Mouse (Mus musculus) frontal cortex, postnatal 14 days (tissue): Measurements from ENCODE around the gene Sh3rf3.

Experiments used
- DNase-seq, 2 experiments: peaks; one replicate each; pipeline ENCODE4 v3.0.0; 2022; ENCODE audit warnings: low spot score in 2 of 2

The Sh3rf3 gene

DNA sequence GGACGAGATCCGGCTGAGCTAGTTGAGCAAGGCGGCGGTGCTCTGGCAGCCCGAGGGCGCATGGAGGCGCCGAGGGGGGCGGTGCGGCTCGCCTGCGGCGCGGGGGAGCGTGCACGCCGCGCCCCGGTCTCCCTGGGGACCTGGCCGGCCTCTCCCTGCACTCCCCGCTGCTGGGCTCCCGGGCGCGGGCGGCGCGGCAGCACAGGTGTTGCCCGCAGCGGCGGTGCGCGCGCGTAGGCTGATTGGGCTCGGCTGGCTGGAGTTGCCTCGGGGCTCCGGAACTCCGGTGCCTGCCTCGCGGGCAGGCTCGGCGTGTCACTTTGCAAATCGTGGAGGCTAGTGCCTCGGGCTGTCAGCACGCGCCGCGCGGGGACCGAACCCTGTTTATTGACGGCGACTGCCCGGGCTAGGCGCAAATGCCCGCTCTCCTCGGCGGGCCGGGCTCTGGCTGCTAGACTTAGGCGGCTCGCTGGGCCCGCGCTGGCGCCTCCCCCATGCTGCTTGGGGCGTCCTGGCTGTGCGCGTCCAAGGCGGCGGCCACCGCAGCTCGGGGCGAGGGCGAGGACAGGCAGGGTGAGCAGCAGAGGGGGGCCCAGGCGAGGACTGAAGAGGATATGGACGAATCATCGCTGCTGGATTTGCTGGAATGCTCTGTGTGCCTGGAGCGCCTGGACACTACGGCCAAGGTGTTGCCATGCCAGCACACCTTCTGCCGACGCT is at the start of gene Sh3rf3:
TSS of gene Sh3rf3 (plus strand) at position 279 of the 720 bp plus-strand sequence.
- DNase-seq, result peak in 1 of 2 experiments; percentile 40

DNA sequence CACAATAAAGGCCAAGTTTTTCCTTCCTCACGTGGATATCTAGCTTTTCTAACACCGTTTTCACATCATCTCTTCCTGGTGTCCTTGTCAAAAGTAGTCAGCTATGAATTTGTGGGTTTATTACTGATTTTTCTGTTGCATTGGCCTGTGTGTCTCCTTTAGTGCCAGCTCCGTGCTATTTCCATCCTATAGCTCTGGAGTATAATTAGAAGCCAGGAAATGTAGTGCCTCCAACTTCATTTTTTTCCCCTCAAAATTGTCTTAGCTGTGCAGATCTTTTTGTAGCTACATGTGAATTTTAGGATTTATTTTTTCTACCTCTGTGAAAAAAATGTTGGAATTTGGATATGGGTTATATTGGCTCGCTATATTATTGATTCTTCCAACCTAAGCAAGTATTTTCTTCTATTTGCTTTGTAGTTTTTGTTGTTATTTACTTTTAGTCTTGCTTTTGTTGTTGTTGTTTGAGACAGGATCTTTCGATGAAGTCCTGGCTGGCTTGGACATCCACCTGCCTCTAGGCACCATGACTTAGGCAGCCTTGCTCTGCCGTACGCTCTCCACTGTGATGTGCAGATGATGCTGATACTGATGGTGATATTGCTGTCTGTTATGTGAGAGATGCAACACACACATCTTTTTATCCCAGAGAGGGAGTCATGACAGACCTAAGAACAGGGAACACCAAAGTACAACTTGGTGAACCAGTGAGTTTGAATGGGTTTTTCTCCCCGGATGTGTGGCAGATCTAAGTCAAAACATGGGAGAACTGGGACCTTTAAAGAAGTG is 24.5 kb upstream of the Sh3rf3 start:
- DNase-seq, result no peak

GRCm38 (mm10) chr10:58797555-58797954 is 15.6 kb upstream of the Sh3rf3 start:
- DNase-seq, result peak in 1 of 2 experiments; percentile 33

DNA sequence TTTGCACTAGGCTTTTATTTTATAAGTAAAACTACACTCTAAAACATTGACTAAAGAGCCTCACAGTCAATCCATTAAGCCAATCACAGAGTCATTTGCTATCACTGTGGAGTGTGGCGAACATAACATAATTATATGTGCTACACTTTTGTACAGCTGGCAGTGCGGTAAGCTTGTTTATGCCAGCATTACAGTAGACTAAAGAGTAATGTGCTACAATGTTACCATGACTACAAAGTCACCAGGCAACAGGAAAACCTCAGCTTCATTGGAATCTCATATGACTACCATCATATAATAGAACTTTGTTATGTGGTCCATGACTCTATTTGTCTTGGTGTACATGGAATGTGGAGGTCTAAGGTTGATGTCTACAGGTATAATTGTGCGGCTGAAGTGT is 15.0 kb upstream of the Sh3rf3 start:
- no peak for DNase-seq

- DNase-seq, result peak in 1 of 2 experiments; percentile 45
These were observed 12.1 kb upstream of the Sh3rf3 start for GRCm38 (mm10) chr10:58800996-58801433.

- no peak for DNase-seq
These were observed 10.8 kb upstream of the Sh3rf3 start for GRCm38 (mm10) chr10:58802391-58802790.

GRCm38 (mm10) chr10:58807956-58808355 is 5.2 kb upstream of the Sh3rf3 start:
- no peak for DNase-seq

- no peak for DNase-seq
These were observed 3.0 kb upstream of the Sh3rf3 start for GRCm38 (mm10) chr10:58810181-58810580.

DNA sequence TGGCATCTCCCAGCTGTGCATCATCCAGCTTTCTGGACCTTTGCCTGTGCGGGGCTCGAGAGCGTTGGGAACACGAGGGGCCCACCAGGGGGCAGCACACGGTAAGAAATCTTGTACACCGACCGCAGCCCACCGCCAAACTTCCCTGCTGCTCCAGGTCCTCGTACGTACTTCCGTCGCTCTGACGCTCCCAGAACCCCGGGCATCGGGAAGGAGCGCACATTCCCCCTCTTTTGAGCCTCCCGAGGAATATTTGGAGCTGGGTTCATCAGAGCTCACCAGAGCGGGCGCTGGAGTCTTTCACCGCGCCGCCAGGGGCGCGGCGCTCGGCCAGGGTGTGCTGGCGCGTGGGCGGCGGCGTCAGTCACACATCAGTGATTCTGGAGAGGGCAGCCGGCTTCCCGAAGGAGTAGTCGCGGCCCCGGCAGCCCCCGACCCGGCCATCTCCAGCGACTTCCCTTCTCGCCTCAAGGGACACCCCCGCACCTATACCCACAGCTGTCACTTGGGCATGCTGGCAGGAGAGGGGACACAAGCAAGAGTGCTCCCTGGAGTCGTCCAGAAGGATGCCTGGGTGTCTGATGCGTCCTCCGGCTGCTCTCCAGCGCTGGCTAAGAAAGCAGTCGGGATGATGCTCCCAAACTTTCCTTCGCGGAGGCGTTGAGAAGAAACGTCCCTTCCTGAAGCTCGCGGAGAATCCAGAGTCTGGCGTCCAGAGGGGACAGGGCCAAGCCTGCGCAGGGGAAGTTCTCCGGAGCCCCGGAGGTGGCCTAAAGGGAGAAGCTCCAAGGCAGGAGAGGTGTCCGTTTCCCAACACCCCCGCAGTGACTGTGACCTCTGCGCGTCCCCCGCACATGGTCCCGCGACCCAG is 714 bp upstream of the Sh3rf3 start:
- peak; percentile 83 to 89 for DNase-seq

- peak in 1 of 2 experiments; percentile 33 for DNase-seq
These were observed 637 bp downstream of the Sh3rf3 start for GRCm38 (mm10) chr10:58813801-58814191.

GRCm38 (mm10) chr10:58814486-58814885 is 1.3 kb downstream of the Sh3rf3 start:
- DNase-seq, result no peak

GRCm38 (mm10) chr10:58824016-58824568 is 10.9 kb downstream of the Sh3rf3 start:
- DNase-seq, result no peak

- no peak for DNase-seq
These were observed 16.3 kb downstream of the Sh3rf3 start for GRCm38 (mm10) chr10:58829251-58830111.

DNA sequence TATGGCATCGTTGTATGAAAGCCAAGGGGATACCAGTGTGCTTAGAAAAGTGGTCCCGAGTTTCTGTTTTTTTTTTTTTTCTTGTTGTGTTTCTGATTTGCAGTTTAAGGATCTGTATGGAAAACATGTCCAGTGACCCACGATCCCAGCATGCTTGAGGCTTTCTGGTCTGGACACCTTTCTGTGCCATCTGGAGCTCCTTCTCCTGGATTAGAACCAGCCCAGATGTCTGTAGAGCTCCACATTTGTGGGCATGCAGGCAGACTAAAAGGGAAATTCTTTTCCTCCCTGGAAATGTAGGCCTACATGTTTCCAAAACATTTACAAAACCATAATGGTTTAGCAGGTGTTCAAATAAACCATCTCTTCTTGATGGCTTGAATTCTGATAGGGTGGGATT is 20.0 kb downstream of the Sh3rf3 start:
- DNase-seq, result no peak

DNA sequence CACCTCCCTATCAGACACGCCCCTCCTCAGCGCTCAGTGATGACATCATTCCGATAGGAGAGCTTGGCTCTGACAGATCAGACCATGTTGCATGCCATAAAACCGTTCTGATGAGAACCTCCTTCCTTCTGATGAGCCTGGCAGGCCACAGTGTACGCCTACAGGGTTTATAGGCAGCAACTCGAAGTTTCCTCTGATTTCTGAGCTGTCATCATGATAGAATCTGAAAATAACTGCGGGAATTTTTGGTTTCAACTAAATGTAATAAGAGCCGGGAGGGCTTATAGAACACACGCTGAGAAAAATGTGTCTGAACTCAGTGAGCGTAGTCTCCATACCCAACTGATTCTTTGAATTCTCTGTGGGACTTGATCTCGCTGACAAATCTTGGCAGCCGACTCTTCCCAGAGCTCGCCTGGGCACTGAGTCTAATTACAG is 20.6 kb downstream of the Sh3rf3 start:
- no peak for DNase-seq

DNA sequence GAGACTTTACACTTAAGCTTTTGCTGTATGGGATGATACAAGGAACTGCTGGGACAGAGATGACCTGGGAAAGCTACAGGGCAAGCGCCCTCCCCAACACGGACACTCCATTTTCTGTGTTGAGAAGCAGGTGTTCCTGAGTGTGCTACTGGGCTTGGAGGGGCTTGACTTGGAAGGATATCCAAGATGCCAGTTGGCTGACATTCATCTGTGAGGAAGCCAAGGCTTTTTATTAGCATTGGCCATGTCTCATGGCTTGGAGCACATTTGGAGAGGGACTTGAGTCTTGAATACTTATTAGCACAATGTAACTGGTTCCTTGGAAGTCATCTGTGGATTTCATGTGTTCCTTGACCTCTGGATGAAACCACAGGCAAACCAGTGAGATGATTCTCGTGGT is 23.2 kb downstream of the Sh3rf3 start:
- no peak for DNase-seq

DNA sequence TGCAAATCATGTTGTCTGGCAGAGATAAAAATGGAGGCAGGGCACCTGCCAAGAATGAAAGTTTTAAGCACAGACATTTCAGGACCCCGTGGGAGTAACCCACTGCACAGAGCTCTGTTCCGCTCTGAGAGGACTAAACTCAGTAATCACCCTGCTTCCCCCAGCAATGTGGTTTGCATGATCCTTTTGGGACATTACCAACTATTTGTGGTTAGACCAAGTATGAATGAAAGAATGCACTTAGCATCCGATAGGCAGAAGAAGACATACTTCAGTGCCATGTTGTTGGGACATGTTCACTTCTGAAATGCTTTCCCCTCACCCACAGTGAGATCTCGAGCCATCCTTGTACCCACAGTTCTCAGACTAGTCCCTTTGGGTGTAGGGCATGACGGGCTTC is 24.3 kb downstream of the Sh3rf3 start:
- DNase-seq, result no peak

DNA sequence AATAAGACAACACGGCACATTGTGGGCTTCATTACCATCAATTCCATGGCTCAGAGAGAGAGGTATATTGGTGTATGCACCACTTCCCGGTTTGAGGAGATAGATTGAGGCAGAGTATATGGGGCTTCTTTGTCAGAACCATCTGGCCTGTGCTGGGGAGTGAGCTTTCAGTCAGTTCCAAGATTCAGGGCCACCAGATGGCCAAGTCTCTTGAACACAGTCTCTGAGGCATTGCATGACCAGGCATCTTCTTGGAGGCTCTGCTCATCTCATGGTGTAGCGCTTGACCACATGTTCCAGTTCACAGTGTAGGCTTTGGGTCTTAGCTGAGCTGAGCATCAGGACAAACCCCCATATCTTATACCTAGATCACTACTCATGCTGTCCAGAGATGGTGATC is 28.8 kb downstream of the Sh3rf3 start:
- no peak for DNase-seq

- no peak for DNase-seq
These were observed 29.9 kb downstream of the Sh3rf3 start for GRCm38 (mm10) chr10:58843100-58843499.

- DNase-seq, result no peak
These were observed 35.0 kb downstream of the Sh3rf3 start for GRCm38 (mm10) chr10:58848127-58848526.

DNA sequence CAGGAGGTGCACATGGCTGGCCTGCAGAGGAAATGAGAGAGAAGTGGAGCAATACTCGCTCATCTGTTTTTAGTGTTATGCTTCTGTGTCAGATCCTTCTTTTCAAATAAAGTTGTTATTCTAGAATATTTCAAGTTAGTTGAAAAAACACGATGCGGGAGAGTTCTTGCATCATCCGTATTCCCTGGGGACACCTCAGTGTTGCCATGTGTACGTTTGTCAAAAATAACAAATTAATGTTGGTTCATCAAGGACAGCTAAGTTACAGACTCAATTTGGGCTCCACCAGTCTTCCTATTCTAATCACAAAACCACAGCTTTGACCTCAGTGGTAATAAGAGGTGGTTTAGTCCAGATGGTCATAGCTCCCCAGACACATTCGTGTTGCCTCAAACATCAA is 35.4 kb downstream of the Sh3rf3 start:
- DNase-seq, result no peak
